Mouse (Mus musculus) Patski (cell line): Measurements from ENCODE around the gene Gm20388. TPM values are rescaled to one million over a fixed set of nuclear protein-coding genes. Genes with fewer than 3 reads are reported as not detected.

Experiments
- ATAC-seq: fragments of 100-300 bp; one replicate; pipeline ENCODE4 v1.8.0; 2021
- CTCF ChIA-PET: fragments of 350-600 bp; sonication (Branson Sonifier 250); formaldehyde crosslinking; loops from one replicate; lab custom pipeline; 2022; ENCODE audit warnings: inconsistent platforms; lab: Charles Lee
- POLR2A ChIA-PET: fragments of 350-600 bp; sonication (Branson Sonifier 250); formaldehyde crosslinking; loops from one replicate; lab custom pipeline; 2022; ENCODE audit warnings: antibody characterized with exemption, inconsistent platforms; lab: Charles Lee
- DNase-seq: peaks from one replicate; pipeline ENCODE4 v3.0.0-alpha.2; 2011; ENCODE audit warnings: low read depth, low spot score
- H3K27me3 ChIP-seq: fragments of 371-371 bp; one replicate; pipeline ENCODE4 v1.5.1; 2021
- CTCF ChIP-seq: fragments of 100-300 bp; IDR thresholded peaks from one replicate; pipeline ENCODE4 v1.5.1; 2021
- in situ Hi-C: fragments of 300-500 bp; cut with MboI; formaldehyde crosslinking; loops from 3 replicates; pipeline ENCODE4 v1.11.1; 2018; ENCODE audit warnings: low pct_unique_long_range_greater_than_20kb, mixed read lengths
- polyA plus RNA-seq: library from polyadenylated mRNA; unstranded; gene quantifications from one replicate; pipeline ENCODE4 v1.2.3, GENCODE M21; 2021

The Gm20388 gene
- polyA plus RNA-seq, 1 experiment from 2014 or later: 86.7 TPM

GRCm38 (mm10) chr8:121934923-121935322 is 2024.3 kb downstream of the Gm20388 start:
- ChIA-PET CTCF (interaction anchor here (0.6 to 2.5 kb wide), 11 partner anchors 9 to 84 kb away, joined by 3 to 12 read pairs (median 4); no protein-coding TSS in a partner anchor), POLR2A (interaction anchor here (0.6 to 1.2 kb wide), 2 partner anchors 13 to 1506 kb away, joined by 4 to 8 read pairs; no protein-coding TSS in a partner anchor)
- TF ChIP-seq CTCF: no peak
- ATAC-seq (no peak), DNase-seq (no peak)
- H3K27me3 ChIP-seq: no peaks in the 10 kb centered on the region
- in situ Hi-C loops: loop anchor here (25.0 kb wide), 1 partner anchor 223 kb away; no protein-coding TSS in a partner anchor

- no peaks in the 10 kb centered on the region for H3K27me3 ChIP-seq
- in situ Hi-C loops: loop anchor here (25.0 kb wide), 1 partner anchor 223 kb away; no protein-coding TSS in a partner anchor
- DNase-seq (no peak), ATAC-seq (peak; percentile 37)
- POLR2A ChIA-PET: interaction anchor here (1.2 kb wide), 1 partner anchor 12 kb away, joined by 4 read pairs; no protein-coding TSS in a partner anchor
- TF ChIP-seq CTCF: no peak
- CTCF ChIA-PET: interaction anchor here (0.9 to 2.5 kb wide), 7 partner anchors 8 to 85 kb away, joined by 3 to 12 read pairs (median 4); no protein-coding TSS in a partner anchor
Measured at GRCm38 (mm10) chr8:121935341-121936294, 2025.0 kb downstream of the Gm20388 start.

- no peaks in the 10 kb centered on the region for H3K27me3 ChIP-seq
- no peak for ATAC-seq
- CTCF ChIA-PET: no interaction called here
- TF ChIP-seq CTCF: no peak
- POLR2A ChIA-PET: no interaction called here
- in situ Hi-C loops: loop anchor here (25.0 kb wide), 1 partner anchor 224 kb away; no protein-coding TSS in a partner anchor
- no peak for DNase-seq
Measured at GRCm38 (mm10) chr8:121936391-121936790, 2025.8 kb downstream of the Gm20388 start.

GRCm38 (mm10) chr8:121938732-121939131 is 2028.1 kb downstream of the Gm20388 start:
- no peak for DNase-seq
- no peaks in the 10 kb centered on the region for H3K27me3 ChIP-seq
- ChIA-PET CTCF (interaction anchor here (1.7 kb wide), 1 partner anchor 89 kb away, joined by 4 read pairs; no protein-coding TSS in a partner anchor), POLR2A (no interaction called here)
- no peak for ATAC-seq
- no peak for TF ChIP-seq CTCF
- in situ Hi-C loops: loop anchor here (25.0 kb wide), 1 partner anchor 226 kb away; no protein-coding TSS in a partner anchor

- CTCF ChIA-PET: interaction anchor here (1.1 kb wide), 1 partner anchor 8 kb away, joined by 3 read pairs; no protein-coding TSS in a partner anchor
- TF ChIP-seq CTCF: no peak
- in situ Hi-C loops: loop anchor here (25.0 kb wide), 1 partner anchor 231 kb away; no protein-coding TSS in a partner anchor
Measured at GRCm38 (mm10) chr8:121943057-121943540, 2032.5 kb downstream of the Gm20388 start.

GRCm38 (mm10) chr8:121943716-121944115 is 2033.1 kb downstream of the Gm20388 start:
- no peaks in the 10 kb centered on the region for H3K27me3 ChIP-seq
- no peak for DNase-seq
- no peak for TF ChIP-seq CTCF
- ChIA-PET POLR2A (interaction anchor here (0.7 kb wide), 1 partner anchor 62 kb away, joined by 3 read pairs; no protein-coding TSS in a partner anchor), CTCF (interaction anchor here (1.1 kb wide), 1 partner anchor 9 kb away, joined by 3 read pairs; no protein-coding TSS in a partner anchor)
- in situ Hi-C loops: loop anchor here (25.0 kb wide), 1 partner anchor 231 kb away; no protein-coding TSS in a partner anchor
- ATAC-seq: no peak

More at GRCm38 (mm10) chr8:121943057-121943540, 2032.5 kb downstream of the Gm20388 start:
- POLR2A ChIA-PET: no interaction called here
- ATAC-seq (no peak), DNase-seq (no peak)
- H3K27me3 ChIP-seq: no peaks in the 10 kb centered on the region

GRCm38 (mm10) chr8:121944831-121945230 is 2034.2 kb downstream of the Gm20388 start, which contains the start of gene Car5a:
Gene Car5a, minus strand, starts transcription at chr8:121944904.
- in situ Hi-C loops: loop anchor here (25.0 kb wide), 1 partner anchor 233 kb away; no protein-coding TSS in a partner anchor
- ATAC-seq: no peak
- no peaks in the 10 kb centered on the region for H3K27me3 ChIP-seq
- POLR2A ChIA-PET: no interaction called here
- TF ChIP-seq CTCF: no peak
- CTCF ChIA-PET: no interaction called here
- DNase-seq: no peak

GRCm38 (mm10) chr8:121946351-121946750 is 2035.7 kb downstream of the Gm20388 start:
- in situ Hi-C loops: loop anchor here (25.0 kb wide), 1 partner anchor 234 kb away; no protein-coding TSS in a partner anchor
- POLR2A ChIA-PET: no interaction called here
- CTCF ChIA-PET: no interaction called here
- DNase-seq (no peak), ATAC-seq (no peak)
- no peak for TF ChIP-seq CTCF
- H3K27me3 ChIP-seq: no peaks in the 10 kb centered on the region

GRCm38 (mm10) chr8:121947047-121947752 is 2036.6 kb downstream of the Gm20388 start:
- DNase-seq: no peak
- no peak for ATAC-seq
- in situ Hi-C loops: loop anchor here (25.0 kb wide), 1 partner anchor 235 kb away; no protein-coding TSS in a partner anchor
- POLR2A ChIA-PET: interaction anchor here (0.6 to 1.7 kb wide), 2 partner anchors 12 to 71 kb away, joined by 3 to 4 read pairs; no protein-coding TSS in a partner anchor
- no peaks in the 10 kb centered on the region for H3K27me3 ChIP-seq
- CTCF ChIA-PET: interaction anchor here (0.9 to 1.4 kb wide), 2 partner anchors 12 to 21 kb away, joined by 4 to 6 read pairs; no protein-coding TSS in a partner anchor
- TF ChIP-seq CTCF: no peak
